Mouse (Mus musculus): ENCODE measurements at regions not wholly inside any gene's neighbourhood (a gene's known extent, or its start where the extent isn't known, plus 50 kb on each side); places are given as distances from the start of the nearest gene placed in this dataset.

GRCm38 (mm10) chr13:99847531-99847930, 53.4 kb downstream of the Cartpt start:
- Histone ChIP-seq H3K9me3 (no peaks in the 10 kb centered on the region), H3K27ac (no peak overlapping the region), H3K4me3 (no peak overlapping the region), H3K27me3 (ENCODE audit: insufficient read depth, poor library complexity, severe bottlenecking) (no peaks in the 10 kb centered on the region), H3K4me1 (replicated peaks) (peaks cover 6% of the 10 kb centered on the region; the same call in 1 of the 2 replicates), H3K36me3 (no peaks in the 10 kb centered on the region)
- WGBS: 61% methylated on average over 13 of the region's 13 CpGs
- DNase-seq (ENCODE audit: low spot score): no peak

- Histone ChIP-seq H3K4me1 (replicated peaks) (peaks cover 9% of the 10 kb centered on the region), H3K9me3 (no peaks in the 10 kb centered on the region), H3K4me3 (no peak overlapping the region), H3K36me3 (no peaks in the 10 kb centered on the region), H3K27ac (no peak overlapping the region), H3K27me3 (ENCODE audit: insufficient read depth, poor library complexity, severe bottlenecking) (no peaks in the 10 kb centered on the region)
- DNase-seq (ENCODE audit: low spot score): peak; percentile 38
- WGBS: 41% methylated on average over 9 of the region's 9 CpGs
Measured at GRCm38 (mm10) chr13:99842626-99843025, 58.3 kb downstream of the Cartpt start.

GRCm38 (mm10) chr13:99839446-99839845, 61.4 kb downstream of the Cartpt start:
- H3K4me1 ChIP-seq (replicated peaks): peaks cover 11% of the 10 kb centered on the region
- 68% methylated on average over 9 of the region's 9 CpGs for WGBS
- DNase-seq (ENCODE audit: low spot score): no peak
- H3K27me3 ChIP-seq (ENCODE audit: insufficient read depth, poor library complexity, severe bottlenecking): no peaks in the 10 kb centered on the region
- no peaks in the 10 kb centered on the region for H3K36me3 ChIP-seq
- H3K4me3 ChIP-seq: no peak overlapping the region
- no peaks in the 10 kb centered on the region for H3K9me3 ChIP-seq
- H3K27ac ChIP-seq: 0 out of 2 replicates have a peak overlapping the region, but pooled peaks have one; percentile 29

GRCm38 (mm10) chr13:99837772-99838425, 63.0 kb downstream of the Cartpt start:
- no peaks in the 10 kb centered on the region for H3K36me3 ChIP-seq
- H3K27me3 ChIP-seq (ENCODE audit: insufficient read depth, poor library complexity, severe bottlenecking): no peaks in the 10 kb centered on the region
- peaks cover 14% of the 10 kb centered on the region for H3K9me3 ChIP-seq
- H3K4me3 ChIP-seq: no peak overlapping the region
- peak; percentile 77 for DNase-seq (ENCODE audit: low spot score)
- H3K4me1 ChIP-seq (replicated peaks): peaks cover 11% of the 10 kb centered on the region
- 46% methylated on average over 11 of the region's 11 CpGs for WGBS
- peak overlapping the region; percentile 50; the same call in 1 of the 2 replicates for H3K27ac ChIP-seq

- Histone ChIP-seq H3K36me3 (no peaks in the 10 kb centered on the region), H3K4me1 (replicated peaks) (peaks cover 11% of the 10 kb centered on the region), H3K9me3 (peaks cover 14% of the 10 kb centered on the region), H3K27ac (no peak overlapping the region), H3K27me3 (ENCODE audit: insufficient read depth, poor library complexity, severe bottlenecking) (no peaks in the 10 kb centered on the region), H3K4me3 (no peak overlapping the region)
- 80% methylated on average over 6 of the region's 6 CpGs for WGBS
- no peak for DNase-seq (ENCODE audit: low spot score)
Measured at GRCm38 (mm10) chr13:99837180-99837579, 63.7 kb downstream of the Cartpt start.

- H3K36me3 ChIP-seq: no peaks in the 10 kb centered on the region
- 92% methylated on average over 5 of the region's 5 CpGs for WGBS
- no peak for DNase-seq (ENCODE audit: low spot score)
Measured at GRCm38 (mm10) chr13:99836586-99836985, 64.3 kb downstream of the Cartpt start.

GRCm38 (mm10) chr13:99835518-99835917, 65.4 kb downstream of the Cartpt start:
- peaks cover 11% of the 10 kb centered on the region for H3K4me1 ChIP-seq (replicated peaks)
- H3K9me3 ChIP-seq: peaks cover 14% of the 10 kb centered on the region
- H3K4me3 ChIP-seq: no peak overlapping the region
- no peaks in the 10 kb centered on the region for H3K27me3 ChIP-seq (ENCODE audit: insufficient read depth, poor library complexity, severe bottlenecking)
- no peaks in the 10 kb centered on the region for H3K36me3 ChIP-seq
- H3K27ac ChIP-seq: no peak overlapping the region
- 87% methylated on average over 8 of the region's 8 CpGs for WGBS
- no peak for DNase-seq (ENCODE audit: low spot score)

More at GRCm38 (mm10) chr13:99836586-99836985, 64.3 kb downstream of the Cartpt start:
- H3K4me1 ChIP-seq (replicated peaks): peaks cover 11% of the 10 kb centered on the region
- H3K27ac ChIP-seq: no peak overlapping the region
- no peak overlapping the region for H3K4me3 ChIP-seq
- no peaks in the 10 kb centered on the region for H3K27me3 ChIP-seq (ENCODE audit: insufficient read depth, poor library complexity, severe bottlenecking)
- peaks cover 14% of the 10 kb centered on the region for H3K9me3 ChIP-seq

- H3K27me3 ChIP-seq (ENCODE audit: insufficient read depth, poor library complexity, severe bottlenecking): no peaks in the 10 kb centered on the region
- WGBS: 87% methylated on average over 7 of the region's 7 CpGs
- H3K4me3 ChIP-seq: no peak overlapping the region
- peaks cover 14% of the 10 kb centered on the region for H3K9me3 ChIP-seq
- H3K27ac ChIP-seq: no peak overlapping the region
- no peaks in the 10 kb centered on the region for H3K36me3 ChIP-seq
- H3K4me1 ChIP-seq (replicated peaks): no peaks in the 10 kb centered on the region
- DNase-seq (ENCODE audit: low spot score): no peak
Measured at GRCm38 (mm10) chr13:99830080-99830724, 70.7 kb downstream of the Cartpt start.

- Histone ChIP-seq H3K4me1 (replicated peaks) (no peaks in the 10 kb centered on the region), H3K27ac (no peak overlapping the region), H3K9me3 (no peaks in the 10 kb centered on the region), H3K4me3 (no peak overlapping the region), H3K36me3 (no peaks in the 10 kb centered on the region), H3K27me3 (ENCODE audit: insufficient read depth, poor library complexity, severe bottlenecking) (no peaks in the 10 kb centered on the region)
- 90% methylated on average over 7 of the region's 7 CpGs for WGBS
- DNase-seq (ENCODE audit: low spot score): no peak
Measured at GRCm38 (mm10) chr13:99827573-99827972, 73.3 kb downstream of the Cartpt start.

GRCm38 (mm10) chr13:99824625-99825024, 76.3 kb downstream of the Cartpt start:
- no peak for DNase-seq (ENCODE audit: low spot score)
- no peaks in the 10 kb centered on the region for H3K9me3 ChIP-seq
- no peaks in the 10 kb centered on the region for H3K36me3 ChIP-seq
- H3K4me1 ChIP-seq (replicated peaks): no peaks in the 10 kb centered on the region
- H3K27ac ChIP-seq: no peak overlapping the region
- no peak overlapping the region for H3K4me3 ChIP-seq
- H3K27me3 ChIP-seq (ENCODE audit: insufficient read depth, poor library complexity, severe bottlenecking): no peaks in the 10 kb centered on the region
- 75% methylated on average over 8 of the region's 8 CpGs for WGBS

GRCm38 (mm10) chr13:99816666-99817065, 84.2 kb downstream of the Cartpt start:
- Histone ChIP-seq H3K27me3 (ENCODE audit: insufficient read depth, poor library complexity, severe bottlenecking) (no peaks in the 10 kb centered on the region), H3K9me3 (no peaks in the 10 kb centered on the region), H3K27ac (no peak overlapping the region), H3K36me3 (no peaks in the 10 kb centered on the region), H3K4me1 (replicated peaks) (peaks cover 6% of the 10 kb centered on the region; the same call in 1 of the 2 replicates), H3K4me3 (no peak overlapping the region)
- no peak for DNase-seq (ENCODE audit: low spot score)
- WGBS: 78% methylated on average over 6 of the region's 6 CpGs

GRCm38 (mm10) chr13:99815786-99816185, 85.1 kb downstream of the Cartpt start:
- Histone ChIP-seq H3K4me1 (replicated peaks) (peaks cover 6% of the 10 kb centered on the region; the same call in 1 of the 2 replicates), H3K27ac (no peak overlapping the region), H3K4me3 (no peak overlapping the region), H3K9me3 (no peaks in the 10 kb centered on the region), H3K36me3 (no peaks in the 10 kb centered on the region), H3K27me3 (ENCODE audit: insufficient read depth, poor library complexity, severe bottlenecking) (no peaks in the 10 kb centered on the region)
- DNase-seq (ENCODE audit: low spot score): no peak
- 80% methylated on average over 6 of the region's 6 CpGs for WGBS

- Histone ChIP-seq H3K27me3 (ENCODE audit: insufficient read depth, poor library complexity, severe bottlenecking) (no peaks in the 10 kb centered on the region), H3K4me3 (no peak overlapping the region), H3K9me3 (no peaks in the 10 kb centered on the region), H3K4me1 (replicated peaks) (peaks cover 6% of the 10 kb centered on the region; the same call in 1 of the 2 replicates), H3K27ac (no peak overlapping the region), H3K36me3 (no peaks in the 10 kb centered on the region)
- DNase-seq (ENCODE audit: low spot score): no peak
- 77% methylated on average over 2 of the region's 2 CpGs for WGBS
Measured at GRCm38 (mm10) chr13:99814801-99815200, 86.1 kb downstream of the Cartpt start.

All from hindbrain, embryonic 10.5 days (tissue).